Mouse (Mus musculus) adrenal gland (tissue): Measurements from ENCODE around the gene Rbp1.

Experiments
- intact Hi-C: fragments of 180-260 bp; cut with DNase I; formaldehyde crosslinking; loops from one replicate; pipeline ENCODE4 v1.15.1; 2025

The Rbp1 gene

DNA sequence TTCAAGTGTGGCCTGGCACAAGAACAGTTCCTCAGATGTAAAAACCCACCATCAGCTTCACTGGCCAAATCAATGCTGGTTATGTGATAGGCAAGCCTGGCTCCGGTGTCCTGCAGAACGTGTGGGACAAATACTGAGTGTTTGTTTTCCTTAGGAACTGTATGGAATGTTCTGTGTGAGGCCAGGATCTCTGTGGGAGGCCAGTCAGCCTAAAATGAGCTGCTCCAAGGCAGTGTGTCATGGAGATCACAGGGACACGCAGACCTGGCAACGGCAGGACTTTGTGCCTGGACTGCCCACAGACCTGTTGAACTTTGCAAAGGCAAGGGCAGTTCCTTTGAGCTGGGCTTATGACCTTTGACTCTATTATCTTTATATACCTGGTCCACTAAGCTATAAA, 67.4 kb downstream of the Rbp1 start:
- intact Hi-C loops = no loop called here

DNA sequence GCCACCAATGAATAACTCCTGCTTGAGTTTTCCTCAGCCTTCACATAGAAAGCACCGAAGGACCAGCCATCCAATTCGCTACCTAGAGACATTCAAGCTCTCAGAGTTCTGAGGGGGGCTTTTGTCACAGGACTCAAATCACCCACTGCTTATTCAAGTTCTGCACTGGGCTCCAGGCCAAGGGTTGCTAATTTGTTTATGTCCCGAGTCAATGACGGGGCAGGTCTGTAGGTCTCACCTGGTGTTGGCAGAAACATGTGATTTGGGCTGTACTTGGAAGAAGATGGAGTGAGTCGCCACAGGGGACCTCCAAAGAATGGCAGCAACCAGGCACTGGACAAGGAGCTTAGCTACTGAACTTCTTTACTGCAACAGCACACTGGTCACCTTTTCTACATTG, 68.3 kb downstream of the Rbp1 start:
- intact Hi-C loops = no loop called here

DNA sequence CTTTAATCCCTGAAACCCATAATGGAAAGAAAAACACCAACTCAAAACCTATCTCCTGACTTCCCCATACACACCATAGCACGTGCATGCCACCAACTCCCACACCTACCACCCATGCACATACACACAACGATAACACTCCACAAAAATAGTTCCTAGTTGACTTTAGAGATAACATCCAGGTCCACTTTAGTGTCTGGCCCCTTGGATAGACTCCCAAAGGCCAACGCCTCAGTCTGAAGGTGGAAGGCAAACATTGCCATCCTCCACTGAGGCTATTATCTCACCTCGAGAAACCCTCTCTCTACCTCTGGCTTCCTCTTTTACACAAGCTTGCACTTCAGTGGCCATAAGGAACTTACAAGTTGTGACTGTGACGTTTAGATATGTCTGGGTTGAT, 69.5 kb downstream of the Rbp1 start:
- intact Hi-C loops = no loop called here

DNA sequence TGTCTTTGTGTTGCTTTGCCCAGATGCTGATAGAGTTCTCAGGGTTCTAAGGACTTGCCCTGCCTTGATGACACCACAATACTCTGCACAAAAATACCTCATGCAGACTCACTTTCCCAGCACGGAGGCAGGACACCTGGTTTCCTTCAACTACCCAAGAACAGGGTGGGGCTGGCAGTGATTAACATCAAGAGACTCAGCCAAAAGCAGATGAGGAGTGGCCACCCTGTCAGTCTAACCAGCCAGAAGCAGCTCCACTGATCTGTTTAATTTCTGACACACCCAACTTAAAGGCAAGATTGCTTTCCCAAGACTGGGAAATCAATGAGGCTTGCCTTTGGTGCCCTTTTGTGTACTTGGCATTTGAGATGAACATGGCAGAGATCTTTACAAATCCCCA, 70.1 kb downstream of the Rbp1 start:
- intact Hi-C loops = no loop called here
